Mouse (Mus musculus): Measurements from ENCODE around the gene Drc1. TPM values are rescaled to one million over a fixed set of nuclear protein-coding genes. Genes with fewer than 3 reads are reported as not detected.

The Drc1 gene
- polyA plus RNA-seq, 1 experiment = 0.01 TPM

DNA sequence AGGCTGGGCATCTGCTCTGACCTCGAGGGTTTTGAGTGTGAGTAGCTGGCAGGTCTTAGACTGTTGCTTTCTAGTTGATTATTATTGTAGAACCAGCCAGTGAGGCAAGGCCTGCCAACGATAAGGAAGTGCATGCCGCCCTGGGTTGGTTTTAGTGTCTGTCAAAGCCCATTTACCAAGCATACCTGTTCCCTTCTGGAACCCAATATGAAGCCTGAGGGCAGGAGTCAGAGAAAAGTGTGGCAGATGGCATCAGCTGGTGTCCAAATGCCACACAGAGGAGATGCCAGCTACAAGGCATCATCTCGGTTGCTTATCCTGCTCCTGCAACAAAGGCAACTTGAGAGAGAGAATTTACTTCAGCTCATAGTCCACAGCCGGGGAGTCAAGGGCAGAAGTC is 59.6 kb downstream of the Drc1 start:
- H3K27me3 ChIP-seq (ENCODE audit: control insufficient read depth, insufficient read depth, insufficient read length) = peaks cover 3% of the 10 kb centered on the region
- TF ChIP-seq FOSL1 (IDR thresholded peaks at IDR 0.05; ENCODE audit: insufficient read depth, low read length, poor library complexity, severe bottlenecking) = no peak
- TF ChIP-seq CEBPB (IDR thresholded peaks at IDR 0.05; ENCODE audit: low read depth) = no peak
- TF ChIP-seq USF1 (IDR thresholded peaks at IDR 0.05; ENCODE audit: low read depth) = no peak
- no peak for TF ChIP-seq MYOG (IDR thresholded peaks at IDR 0.05; ENCODE audit: control insufficient read depth, extremely low read depth, insufficient read length)
- no peak for TF ChIP-seq MAX (IDR thresholded peaks at IDR 0.05)
- no peak for TF ChIP-seq MYOD1 (IDR thresholded peaks at IDR 0.05; ENCODE audit: control insufficient read depth, insufficient read length, low read depth)
- TF ChIP-seq CTCF (IDR thresholded peaks at IDR 0.05; ENCODE audit: control insufficient read depth, insufficient read depth, insufficient read length) = no peak
- H3K79me3 ChIP-seq (ENCODE audit: low read depth) = no peaks in the 10 kb centered on the region
- no peak overlapping the region for H3K4me3 ChIP-seq (ENCODE audit: insufficient read depth, poor library complexity, severe bottlenecking)
- H3K36me3 ChIP-seq (ENCODE audit: control insufficient read depth, insufficient read depth) = no peaks in the 10 kb centered on the region
- no peaks in the 10 kb centered on the region for H3K79me2 ChIP-seq (ENCODE audit: control insufficient read depth, insufficient read depth)
- H3ac ChIP-seq (ENCODE audit: control insufficient read depth, insufficient read length, low read depth) = no peak overlapping the region

GRCm38 (mm10) chr5:30341601-30342365 is 60.6 kb downstream of the Drc1 start:
- TF ChIP-seq MAX (IDR thresholded peaks at IDR 0.05) (no peak), CTCF (IDR thresholded peaks at IDR 0.05; ENCODE audit: control insufficient read depth, insufficient read depth, insufficient read length) (no peak), CEBPB (IDR thresholded peaks at IDR 0.05; ENCODE audit: low read depth) (no peak), MYOD1 (IDR thresholded peaks at IDR 0.05; ENCODE audit: control insufficient read depth, insufficient read length, low read depth) (no peak), USF1 (IDR thresholded peaks at IDR 0.05; ENCODE audit: low read depth) (no peak)
- no peaks in the 10 kb centered on the region for H3K79me3 ChIP-seq (ENCODE audit: low read depth)
- H3K79me2 ChIP-seq (ENCODE audit: control insufficient read depth, insufficient read depth) = no peaks in the 10 kb centered on the region
- no peaks in the 10 kb centered on the region for H3K36me3 ChIP-seq (ENCODE audit: control insufficient read depth, insufficient read depth)
- H3ac ChIP-seq (ENCODE audit: control insufficient read depth, insufficient read length, low read depth) = no peak overlapping the region
- no peak overlapping the region for H3K4me3 ChIP-seq (ENCODE audit: insufficient read depth, poor library complexity, severe bottlenecking)
- peaks cover 9% of the 10 kb centered on the region for H3K27me3 ChIP-seq (ENCODE audit: control insufficient read depth, insufficient read depth, insufficient read length)

GRCm38 (mm10) chr5:30342601-30343015 is 61.4 kb downstream of the Drc1 start:
- Histone ChIP-seq H3K27me3 (ENCODE audit: control insufficient read depth, insufficient read depth, insufficient read length) (peaks cover 17% of the 10 kb centered on the region), H3K79me3 (ENCODE audit: low read depth) (no peaks in the 10 kb centered on the region), H3K4me3 (ENCODE audit: insufficient read depth, poor library complexity, severe bottlenecking) (no peak overlapping the region), H3K79me2 (ENCODE audit: control insufficient read depth, insufficient read depth) (no peaks in the 10 kb centered on the region), H3K36me3 (ENCODE audit: control insufficient read depth, insufficient read depth) (no peaks in the 10 kb centered on the region), H3ac (ENCODE audit: control insufficient read depth, insufficient read length, low read depth) (no peak overlapping the region)
- TF ChIP-seq USF1 (IDR thresholded peaks at IDR 0.05; ENCODE audit: low read depth) (no peak), MYOG (IDR thresholded peaks at IDR 0.05; ENCODE audit: control insufficient read depth, extremely low read depth, insufficient read length) (no peak), CEBPB (IDR thresholded peaks at IDR 0.05; ENCODE audit: low read depth) (no peak), FOSL1 (IDR thresholded peaks at IDR 0.05; ENCODE audit: insufficient read depth, low read length, poor library complexity, severe bottlenecking) (no peak), CTCF (IDR thresholded peaks at IDR 0.05; ENCODE audit: control insufficient read depth, insufficient read depth, insufficient read length) (no peak), MYOD1 (IDR thresholded peaks at IDR 0.05; ENCODE audit: control insufficient read depth, insufficient read length, low read depth) (no peak), MAX (IDR thresholded peaks at IDR 0.05) (no peak)

DNA sequence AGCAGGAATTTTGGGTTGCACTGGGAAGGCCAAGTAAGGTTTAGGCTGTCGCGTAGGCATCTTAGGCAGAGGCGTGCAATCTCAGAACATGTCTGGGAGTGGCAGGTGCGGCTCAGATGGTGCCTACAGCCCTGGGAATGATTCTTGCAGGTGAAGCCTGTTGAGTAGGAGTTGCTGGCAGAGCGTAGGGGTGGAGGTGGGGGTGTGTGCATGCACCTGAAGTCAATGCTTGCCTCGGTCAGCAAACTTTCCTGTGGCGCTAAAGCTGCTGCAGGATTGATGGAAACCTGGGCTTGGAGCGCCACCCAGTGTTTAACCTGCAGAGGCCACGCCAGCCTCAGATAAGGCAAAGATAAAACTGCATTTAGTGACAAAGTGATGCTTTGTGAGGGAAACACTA is 61.9 kb downstream of the Drc1 start:
- Histone ChIP-seq H3K79me3 (ENCODE audit: low read depth) (no peaks in the 10 kb centered on the region), H3K36me3 (ENCODE audit: control insufficient read depth, insufficient read depth) (no peaks in the 10 kb centered on the region), H3K79me2 (ENCODE audit: control insufficient read depth, insufficient read depth) (no peaks in the 10 kb centered on the region), H3ac (ENCODE audit: control insufficient read depth, insufficient read length, low read depth) (no peak overlapping the region), H3K27me3 (ENCODE audit: control insufficient read depth, insufficient read depth, insufficient read length) (peaks cover 19% of the 10 kb centered on the region), H3K4me3 (ENCODE audit: insufficient read depth, poor library complexity, severe bottlenecking) (no peak overlapping the region)
- TF ChIP-seq CEBPB (IDR thresholded peaks at IDR 0.05; ENCODE audit: low read depth) (no peak), CTCF (IDR thresholded peaks at IDR 0.05; ENCODE audit: control insufficient read depth, insufficient read depth, insufficient read length) (peak; percentile 71), MYOG (IDR thresholded peaks at IDR 0.05; ENCODE audit: control insufficient read depth, extremely low read depth, insufficient read length) (no peak)

- Histone ChIP-seq H3ac (ENCODE audit: control insufficient read depth, insufficient read length, low read depth) (no peak overlapping the region), H3K79me2 (ENCODE audit: control insufficient read depth, insufficient read depth) (no peaks in the 10 kb centered on the region), H3K4me3 (ENCODE audit: insufficient read depth, poor library complexity, severe bottlenecking) (no peak overlapping the region), H3K27me3 (ENCODE audit: control insufficient read depth, insufficient read depth, insufficient read length) (peaks cover 19% of the 10 kb centered on the region), H3K36me3 (ENCODE audit: control insufficient read depth, insufficient read depth) (no peaks in the 10 kb centered on the region), H3K79me3 (ENCODE audit: low read depth) (no peaks in the 10 kb centered on the region)
- TF ChIP-seq MAX (IDR thresholded peaks at IDR 0.05) (no peak), USF1 (IDR thresholded peaks at IDR 0.05; ENCODE audit: low read depth) (no peak), MYOD1 (IDR thresholded peaks at IDR 0.05; ENCODE audit: control insufficient read depth, insufficient read length, low read depth) (no peak), FOSL1 (IDR thresholded peaks at IDR 0.05; ENCODE audit: insufficient read depth, low read length, poor library complexity, severe bottlenecking) (no peak), CEBPB (IDR thresholded peaks at IDR 0.05; ENCODE audit: low read depth) (no peak)
These were observed 62.7 kb downstream of the Drc1 start for GRCm38 (mm10) chr5:30343886-30344285.

DNA sequence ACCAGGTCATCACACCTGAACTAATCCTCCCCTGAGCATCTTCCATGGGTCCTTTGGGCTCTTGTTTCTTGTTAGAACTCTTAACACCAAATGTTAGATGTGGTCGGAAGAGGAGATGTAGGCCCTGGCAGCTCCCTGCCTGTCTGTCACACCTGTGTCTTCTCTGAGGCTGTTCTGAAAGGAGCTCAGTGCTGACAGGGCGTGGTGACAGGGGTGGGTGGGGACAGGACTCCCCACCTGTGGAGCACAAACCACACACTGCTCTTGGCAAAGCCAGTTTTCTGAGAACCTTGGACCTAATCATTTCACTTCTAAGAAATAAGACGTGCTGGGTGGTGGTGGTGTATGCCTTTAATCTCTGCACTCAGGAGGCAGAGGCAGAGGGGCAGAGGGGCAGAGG is 72.4 kb downstream of the Drc1 start:
- Histone ChIP-seq H3K4me3 (ENCODE audit: insufficient read depth, poor library complexity, severe bottlenecking) (no peak overlapping the region), H3ac (ENCODE audit: control insufficient read depth, insufficient read length, low read depth) (no peak overlapping the region), H3K79me3 (ENCODE audit: low read depth) (no peaks in the 10 kb centered on the region), H3K36me3 (ENCODE audit: control insufficient read depth, insufficient read depth) (no peaks in the 10 kb centered on the region), H3K27me3 (ENCODE audit: control insufficient read depth, insufficient read depth, insufficient read length) (peaks cover 8% of the 10 kb centered on the region), H3K79me2 (ENCODE audit: control insufficient read depth, insufficient read depth) (no peaks in the 10 kb centered on the region)
- no peak for TF ChIP-seq MYOD1 (IDR thresholded peaks at IDR 0.05; ENCODE audit: control insufficient read depth, insufficient read length, low read depth)
- TF ChIP-seq MYOG (IDR thresholded peaks at IDR 0.05; ENCODE audit: control insufficient read depth, extremely low read depth, insufficient read length) = no peak
- TF ChIP-seq CEBPB (IDR thresholded peaks at IDR 0.05; ENCODE audit: low read depth) = no peak
- no peak for TF ChIP-seq USF1 (IDR thresholded peaks at IDR 0.05; ENCODE audit: low read depth)
- no peak for TF ChIP-seq CTCF (IDR thresholded peaks at IDR 0.05; ENCODE audit: control insufficient read depth, insufficient read depth, insufficient read length)
- no peak for TF ChIP-seq MAX (IDR thresholded peaks at IDR 0.05)
- no peak for TF ChIP-seq FOSL1 (IDR thresholded peaks at IDR 0.05; ENCODE audit: insufficient read depth, low read length, poor library complexity, severe bottlenecking)
